Comparison of ENCODE assay signal across 17 mouse cellular contexts in genomic region chr11:100719893-100720292, GRCm38 (mm10). TPM values are rescaled to one million over a fixed set of nuclear protein-coding genes. Genes with fewer than 3 reads are reported as not detected.
A peak's percentile ranks its signal among the peaks of the same experiment; 100 is the strongest.
DNase-seq lines count a peak whose midpoint lies in the region; ATAC-seq and TF ChIP-seq lines count a peak whose summit lies in the region.
"Had no signal": no experiment of that assay in that cellular context is flagged by ENCODE, and none has a peak within 500 bp of the region (broad histone marks: within the 10 kb centered on the region; RNA-seq: fewer than 3 reads in every experiment).

No protein-coding gene starts in this region.

- no peaks in the 10 kb centered on the region for H3K27me3 ChIP-seq in forebrain, embryonic 10.5 days (ENCODE audit: poor library complexity, severe bottlenecking)
- no peaks in the 10 kb centered on the region for H3K27me3 ChIP-seq in forebrain, embryonic 11.5 days (ENCODE audit: control insufficient read depth, insufficient read depth, low read length)
- no peaks in the 10 kb centered on the region for H3K27me3 ChIP-seq in hindbrain, postnatal 0 days (ENCODE audit: insufficient read depth, low read length)
- no peaks in the 10 kb centered on the region for H3K27me3 ChIP-seq in hindbrain, embryonic 14.5 days (ENCODE audit: control insufficient read depth, insufficient read depth, low read length)
- H3K27me3 ChIP-seq in E14TG2a.4 (ENCODE audit: insufficient read depth, low read length): no peaks in the 10 kb centered on the region
- H3K27me3 ChIP-seq in liver, embryonic 11.5 days (replicated peaks; ENCODE audit: control insufficient read depth, insufficient read depth, low read length): no peaks in the 10 kb centered on the region
- H3K27me3 ChIP-seq: forebrain, embryonic 12.5 days; midbrain, embryonic 12.5 days; neural tube, embryonic 12.5 days had no signal

- no peak for ATAC-seq in forebrain, embryonic 11.5 days (replicated peaks; ENCODE audit: low FRiP score)
- no peak for ATAC-seq in hindbrain, postnatal 0 days
- no peak for ATAC-seq in hindbrain, embryonic 14.5 days (ENCODE audit: low FRiP score)
- no peak for ATAC-seq in liver, embryonic 11.5 days (replicated peaks; ENCODE audit: low FRiP score)
- ATAC-seq: hindbrain, embryonic 16.5 days had no signal

- TF ChIP-seq CTCF in hindbrain, postnatal 0 days (IDR thresholded peaks at IDR 0.05; ENCODE audit: low read depth): no peak
- TF ChIP-seq CTCF in E14TG2a.4 (conservative IDR thresholded peaks at IDR 0.05; ENCODE audit: low read length): no peak

- H3K36me3 ChIP-seq in forebrain, embryonic 10.5 days (replicated peaks): peaks cover 55% of the 10 kb centered on the region
- H3K36me3 ChIP-seq in forebrain, embryonic 11.5 days (ENCODE audit: control insufficient read depth, insufficient read depth, low read length): no peaks in the 10 kb centered on the region; the same call in 1 of the 2 replicates
- peaks cover 25% of the 10 kb centered on the region for H3K36me3 ChIP-seq in hindbrain, postnatal 0 days (ENCODE audit: insufficient read depth, low read length)
- peaks cover 40% of the 10 kb centered on the region for H3K36me3 ChIP-seq in hindbrain, embryonic 14.5 days (replicated peaks; ENCODE audit: control insufficient read depth, insufficient read depth)
- peaks cover 74% of the 10 kb centered on the region for H3K36me3 ChIP-seq in E14TG2a.4 (ENCODE audit: insufficient read depth, low read length)
- peaks cover 33% of the 10 kb centered on the region for H3K36me3 ChIP-seq in liver, embryonic 11.5 days (ENCODE audit: control insufficient read depth, insufficient read depth, low read length)

- H3K4me2 ChIP-seq in forebrain, embryonic 11.5 days (ENCODE audit: low read depth, low read length, severe bottlenecking): no peak overlapping the region
- no peak overlapping the region for H3K4me2 ChIP-seq in hindbrain, postnatal 0 days (ENCODE audit: low read depth, low read length)
- no peak overlapping the region for H3K4me2 ChIP-seq in hindbrain, embryonic 14.5 days (replicated peaks)
- no peak overlapping the region for H3K4me2 ChIP-seq in liver, embryonic 11.5 days
- H3K4me2 ChIP-seq: forebrain, embryonic 12.5 days; lung, embryonic 14.5 days; midbrain, embryonic 12.5 days; neural tube, embryonic 12.5 days had no signal

- H3K9ac ChIP-seq in forebrain, embryonic 11.5 days (ENCODE audit: low read length): no peak overlapping the region
- no peak overlapping the region for H3K9ac ChIP-seq in hindbrain, postnatal 0 days (replicated peaks; ENCODE audit: low read length)
- no peak overlapping the region for H3K9ac ChIP-seq in hindbrain, embryonic 14.5 days
- H3K9ac ChIP-seq in liver, embryonic 11.5 days (ENCODE audit: low read depth, low read length): no peak overlapping the region
- H3K9ac ChIP-seq: forebrain, embryonic 12.5 days; lung, embryonic 14.5 days; midbrain, embryonic 12.5 days; neural tube, embryonic 12.5 days had no signal

- 85% methylated on average over 11 of the region's 11 CpGs for WGBS in forebrain, embryonic 10.5 days
- 83% methylated on average over 11 of the region's 11 CpGs for WGBS in forebrain, embryonic 11.5 days
- 81% methylated on average over 11 of the region's 11 CpGs for WGBS in hindbrain, postnatal 0 days
- WGBS in hindbrain, embryonic 14.5 days: 82% methylated on average over 11 of the region's 11 CpGs
- 80% methylated on average over 11 of the region's 11 CpGs for WGBS in liver, embryonic 11.5 days

- no peaks in the 10 kb centered on the region for H3K9me3 ChIP-seq in forebrain, embryonic 10.5 days
- no peaks in the 10 kb centered on the region for H3K9me3 ChIP-seq in forebrain, embryonic 11.5 days (ENCODE audit: control insufficient read depth, low read length)
- no peaks in the 10 kb centered on the region for H3K9me3 ChIP-seq in hindbrain, postnatal 0 days (ENCODE audit: low read length)
- H3K9me3 ChIP-seq in hindbrain, embryonic 14.5 days (ENCODE audit: control insufficient read depth, low read length): no peaks in the 10 kb centered on the region
- H3K9me3 ChIP-seq in E14TG2a.4 (ENCODE audit: low read length): no peaks in the 10 kb centered on the region
- H3K9me3 ChIP-seq in liver, embryonic 11.5 days (ENCODE audit: control insufficient read depth, low read length): no peaks in the 10 kb centered on the region
- H3K9me3 ChIP-seq: forebrain, embryonic 12.5 days; midbrain, embryonic 12.5 days; neural tube, embryonic 12.5 days had no signal

- no peak overlapping the region for H3K4me3 ChIP-seq in forebrain, embryonic 10.5 days
- H3K4me3 ChIP-seq in forebrain, embryonic 11.5 days (ENCODE audit: low read depth, low read length): no peak overlapping the region
- H3K4me3 ChIP-seq in hindbrain, postnatal 0 days (ENCODE audit: low read length): no peak overlapping the region
- H3K4me3 ChIP-seq in hindbrain, embryonic 14.5 days (replicated peaks; ENCODE audit: low read length): no peak overlapping the region
- peak overlapping the region; percentile 53 for H3K4me3 ChIP-seq in E14TG2a.4 (replicated peaks; ENCODE audit: low read length)
- no peak overlapping the region for H3K4me3 ChIP-seq in liver, embryonic 11.5 days (ENCODE audit: low read depth, low read length)
- H3K4me3 ChIP-seq: forebrain, embryonic 12.5 days; midbrain, embryonic 12.5 days; neural tube, embryonic 12.5 days had no signal

- DNase-seq in forebrain, embryonic 10.5 days (ENCODE audit: extremely low spot score, low spot score): no peak
- DNase-seq in forebrain, embryonic 11.5 days (ENCODE audit: low spot score): no peak
- DNase-seq in hindbrain, postnatal 0 days (ENCODE audit: low spot score): no peak
- DNase-seq in hindbrain, embryonic 14.5 days (ENCODE audit: low spot score): no peak
- no peak for DNase-seq in liver, embryonic 11.5 days (ENCODE audit: low spot score)
- DNase-seq in retina, embryonic 14.5 days (ENCODE audit: low spot score): no peak
- no peak for DNase-seq in B cell, adult 2 months
- DNase-seq: adrenal gland, postnatal 10 days; lung, embryonic 14.5 days; thymus, postnatal 25 days had no signal

- H3K4me1 ChIP-seq in forebrain, embryonic 10.5 days: peaks cover 49% of the 10 kb centered on the region
- peaks cover under 1% of the 10 kb centered on the region for H3K4me1 ChIP-seq in forebrain, embryonic 11.5 days (replicated peaks; ENCODE audit: control insufficient read depth, insufficient read depth, low read length)
- H3K4me1 ChIP-seq in hindbrain, postnatal 0 days (ENCODE audit: insufficient read depth, low read length): peaks cover 8% of the 10 kb centered on the region; the same call in 1 of the 2 replicates
- peaks cover 8% of the 10 kb centered on the region for H3K4me1 ChIP-seq in hindbrain, embryonic 14.5 days (replicated peaks; ENCODE audit: control insufficient read depth, insufficient read depth, low read length)
- H3K4me1 ChIP-seq in E14TG2a.4 (replicated peaks; ENCODE audit: low read depth, low read length): peaks cover 94% of the 10 kb centered on the region
- H3K4me1 ChIP-seq in liver, embryonic 11.5 days (replicated peaks; ENCODE audit: control insufficient read depth, insufficient read depth, low read length): peaks cover 47% of the 10 kb centered on the region

- 0 out of 2 replicates have a peak overlapping the region, but pooled peaks have one; percentile 3 for H3K27ac ChIP-seq in forebrain, embryonic 10.5 days
- no peak overlapping the region for H3K27ac ChIP-seq in forebrain, embryonic 11.5 days (ENCODE audit: low read depth, low read length)
- H3K27ac ChIP-seq in hindbrain, postnatal 0 days: peak overlapping the region; percentile 28; the same call in 1 of the 2 replicates
- H3K27ac ChIP-seq in hindbrain, embryonic 14.5 days: no peak overlapping the region
- peak overlapping the region; percentile 7; the same call in 1 of the 2 replicates for H3K27ac ChIP-seq in liver, embryonic 11.5 days (ENCODE audit: low read depth, low read length)
- H3K27ac ChIP-seq: forebrain, embryonic 12.5 days; midbrain, embryonic 12.5 days; neural tube, embryonic 12.5 days had no signal

RNA-seq across cellular contexts. Expression of gene Hspb9, which starts 6.2 kb away (rescaled TPM):
- polyA plus RNA-seq in forebrain, embryonic 10.5 days (2016; fragmentation: Nextera tagmentation; extraction: Ambion mirVana): 0.24 and 0.30 TPM in 2 replicates
- polyA plus RNA-seq in forebrain, embryonic 11.5 days (2014; fragmentation: Nextera tagmentation; extraction: Ambion mirVana): 0.36 and 0.45 TPM in 2 replicates
- not detected in 2 replicates for total RNA-seq in hindbrain, postnatal 0 days (2014; rRNA removed)
- polyA plus RNA-seq in hindbrain, postnatal 0 days (2015; fragmentation: Nextera tagmentation; extraction: Ambion mirVana): 0.24 and 0.28 TPM in 2 replicates
- not detected in 2 replicates for polyA plus RNA-seq in hindbrain, embryonic 14.5 days (2014; fragmentation: Nextera tagmentation; extraction: Ambion mirVana)
- polyA plus RNA-seq in liver, embryonic 11.5 days (2014; fragmentation: Nextera tagmentation; extraction: Ambion mirVana): 0.27 and 0.30 TPM in 2 replicates
- total RNA-seq: gastrocnemius, adult 8-10 months; left cerebral cortex, postnatal 10 days had no signal
- polyA plus RNA-seq: neural tube, embryonic 12.5 days had no signal

RNA-seq across cellular contexts. Expression of gene Kat2a, which starts 7.6 kb away (rescaled TPM):
- 76.3 and 78.5 TPM in 2 replicates for polyA plus RNA-seq in forebrain, embryonic 10.5 days (2016; fragmentation: Nextera tagmentation; extraction: Ambion mirVana)
- polyA plus RNA-seq in forebrain, embryonic 11.5 days (2014; fragmentation: Nextera tagmentation; extraction: Ambion mirVana): 80.7 and 82.0 TPM in 2 replicates
- total RNA-seq in hindbrain, postnatal 0 days (2014; rRNA removed): 62.6 and 63.3 TPM in 2 replicates
- polyA plus RNA-seq in hindbrain, postnatal 0 days (2015; fragmentation: Nextera tagmentation; extraction: Ambion mirVana): 56.0 and 61.7 TPM in 2 replicates
- polyA plus RNA-seq in hindbrain, embryonic 14.5 days (2014; fragmentation: Nextera tagmentation; extraction: Ambion mirVana): 57.8 and 64.1 TPM in 2 replicates
- polyA plus RNA-seq in liver, embryonic 11.5 days (2014; fragmentation: Nextera tagmentation; extraction: Ambion mirVana): 66.3 and 75.7 TPM in 2 replicates

RNA-seq across cellular contexts. Expression of gene Dhx58, which starts 15.8 kb away (rescaled TPM):
- 3.1 and 3.8 TPM in 2 replicates for polyA plus RNA-seq in forebrain, embryonic 10.5 days (2016; fragmentation: Nextera tagmentation; extraction: Ambion mirVana)
- 3.1 and 4.3 TPM in 2 replicates for polyA plus RNA-seq in forebrain, embryonic 11.5 days (2014; fragmentation: Nextera tagmentation; extraction: Ambion mirVana)
- total RNA-seq in hindbrain, postnatal 0 days (2014; rRNA removed): 0.61 and 1.2 TPM in 2 replicates
- polyA plus RNA-seq in hindbrain, postnatal 0 days (2015; fragmentation: Nextera tagmentation; extraction: Ambion mirVana): 2.7 and 3.1 TPM in 2 replicates
- polyA plus RNA-seq in hindbrain, embryonic 14.5 days (2014; fragmentation: Nextera tagmentation; extraction: Ambion mirVana): 0.85 and 1.7 TPM in 2 replicates
- polyA plus RNA-seq in liver, embryonic 11.5 days (2014; fragmentation: Nextera tagmentation; extraction: Ambion mirVana): 2.5 and 3.7 TPM in 2 replicates

RNA-seq across cellular contexts. Expression of gene Rab5c, which starts 18.1 kb away (rescaled TPM):
- 13.2 and 14.9 TPM in 2 replicates for polyA plus RNA-seq in forebrain, embryonic 10.5 days (2016; fragmentation: Nextera tagmentation; extraction: Ambion mirVana)
- 39.4 and 50.5 TPM in 2 replicates for polyA plus RNA-seq in forebrain, embryonic 11.5 days (2014; fragmentation: Nextera tagmentation; extraction: Ambion mirVana)
- total RNA-seq in hindbrain, postnatal 0 days (2014; rRNA removed): 246 and 248 TPM in 2 replicates
- 34.1 and 34.4 TPM in 2 replicates for polyA plus RNA-seq in hindbrain, postnatal 0 days (2015; fragmentation: Nextera tagmentation; extraction: Ambion mirVana)
- 80.5 and 105 TPM in 2 replicates for polyA plus RNA-seq in hindbrain, embryonic 14.5 days (2014; fragmentation: Nextera tagmentation; extraction: Ambion mirVana)
- polyA plus RNA-seq in liver, embryonic 11.5 days (2014; fragmentation: Nextera tagmentation; extraction: Ambion mirVana): 51.2 TPM in 2 replicates

RNA-seq across cellular contexts. Expression of gene Zfp385c, which starts 27.6 kb away (rescaled TPM):
- polyA plus RNA-seq in forebrain, embryonic 10.5 days (2016; fragmentation: Nextera tagmentation; extraction: Ambion mirVana): 0.28 and 0.41 TPM in 2 replicates
- polyA plus RNA-seq in forebrain, embryonic 11.5 days (2014; fragmentation: Nextera tagmentation; extraction: Ambion mirVana): 0.16 TPM in 1 of 2 replicates, not detected in the other
- 9.8 and 13.0 TPM in 2 replicates for total RNA-seq in hindbrain, postnatal 0 days (2014; rRNA removed)
- 10.0 and 11.3 TPM in 2 replicates for polyA plus RNA-seq in hindbrain, postnatal 0 days (2015; fragmentation: Nextera tagmentation; extraction: Ambion mirVana)
- 0.20 and 0.31 TPM in 2 replicates for polyA plus RNA-seq in hindbrain, embryonic 14.5 days (2014; fragmentation: Nextera tagmentation; extraction: Ambion mirVana)
- not detected in 2 replicates for polyA plus RNA-seq in liver, embryonic 11.5 days (2014; fragmentation: Nextera tagmentation; extraction: Ambion mirVana)
- polyA plus RNA-seq: lung, embryonic 14.5 days had no signal

Comparison
In these comparisons a context has a peak if more than half of its experiments do, and no peak if none do; other contexts are left out.
1. H3K27ac ChIP-seq: peak in forebrain, embryonic 10.5 days (single experiment), hindbrain, postnatal 0 days (single experiment) and liver, embryonic 11.5 days (single experiment); none in forebrain, embryonic 11.5 days (single experiment) and hindbrain, embryonic 14.5 days (single experiment).